In the genomic region with DNA sequence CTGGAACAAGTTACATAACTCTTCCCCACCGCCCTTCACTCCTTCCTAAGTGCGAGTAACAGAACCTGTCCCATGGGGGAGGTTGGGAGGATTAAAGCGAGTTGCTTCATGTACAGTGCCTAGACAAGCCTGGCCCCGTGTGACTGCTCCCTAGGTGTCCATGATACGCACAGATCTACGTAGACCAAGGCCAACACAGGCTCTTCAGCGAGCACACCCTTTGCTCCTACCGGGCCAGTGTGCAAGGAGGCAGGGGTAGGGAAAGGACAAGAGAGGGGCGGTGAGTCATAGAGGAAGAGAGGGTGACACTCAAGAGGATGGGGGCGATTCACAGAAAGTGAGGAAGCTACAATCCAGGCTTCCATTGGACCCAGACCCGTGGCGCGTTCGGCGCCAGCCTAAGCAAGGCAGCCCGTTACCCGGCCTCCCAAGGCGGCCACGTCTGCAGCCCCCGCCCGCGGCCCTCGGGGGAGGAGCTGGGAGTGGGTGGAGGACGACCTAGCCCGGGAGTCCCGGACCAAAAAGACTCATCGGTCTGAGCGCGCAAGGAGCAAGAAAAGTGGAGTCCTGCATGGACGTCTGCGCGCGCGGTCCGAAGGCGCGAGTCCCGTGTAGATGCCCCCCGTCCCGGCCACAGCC, we compare ENCODE assay signal across 8 mouse cellular contexts. TPM values are rescaled to one million over a fixed set of nuclear protein-coding genes. Genes with fewer than 3 reads are reported as not detected.
DNase-seq lines count a peak whose midpoint lies in the region; ATAC-seq and TF ChIP-seq lines count a peak whose summit lies in the region.

No protein-coding gene starts in this region.

- H3K9ac ChIP-seq in lung, postnatal 0 days (replicated peaks; ENCODE audit: low read depth), result peak overlapping the region; percentile 78

- peak overlapping the region; percentile 85 for H3K27ac ChIP-seq in layer of hippocampus, adult 2 months
- peak overlapping the region; percentile 92 for H3K27ac ChIP-seq in lung, postnatal 0 days (ENCODE audit: low read length)

- peak overlapping the region; percentile 62 for H3K4me3 ChIP-seq in layer of hippocampus, adult 2 months
- H3K4me3 ChIP-seq in lung, postnatal 0 days (ENCODE audit: low read depth, low read length), result peak overlapping the region; percentile 86

- no peaks in the 10 kb centered on the region for H3K27me3 ChIP-seq in lung, postnatal 0 days (replicated peaks; ENCODE audit: insufficient read depth, low read length)

- TF ChIP-seq EP300 in lung, postnatal 0 days (IDR thresholded peaks at IDR 0.05), result no peak

- 2% methylated on average over 35 of the region's 40 CpGs for WGBS in lung, postnatal 0 days

- peaks cover 5% of the 10 kb centered on the region; the same call in 1 of the 2 replicates for H3K4me1 ChIP-seq in lung, postnatal 0 days (ENCODE audit: insufficient read depth, low read depth, low read length)

- ATAC-seq in common myeloid progenitor, adult 5-6 weeks (replicated peaks; ENCODE audit: low read depth, poor library complexity, severe bottlenecking), result peak; percentile 27
- peak; percentile 75 for ATAC-seq in granulocyte monocyte progenitor cell, adult 5-6 weeks (replicated peaks; ENCODE audit: poor library complexity, severe bottlenecking)
- ATAC-seq in lung, postnatal 0 days, result peak; percentile 75

- DNase-seq in layer of hippocampus, adult 2 months (ENCODE audit: low spot score in 2 of 2), result no peak
- no peak for DNase-seq in layer of hippocampus, adult 11-12 months (ENCODE audit: low spot score)
- DNase-seq in kidney, adult 18-20 months, result peak; percentile 56
- DNase-seq in lung, postnatal 0 days (ENCODE audit: low spot score), result peak; percentile 67
- DNase-seq in ovary, postnatal 36 days (ENCODE audit: low spot score), result peak; percentile 69
- no peak for DNase-seq in right cerebral cortex, postnatal 36 days (ENCODE audit: low spot score in 2 of 2)

- TF ChIP-seq CTCF in layer of hippocampus, adult 2 months (conservative IDR thresholded peaks at IDR 0.05), result no peak
- no peak for TF ChIP-seq CTCF in lung, postnatal 0 days (IDR thresholded peaks at IDR 0.05)

- no peaks in the 10 kb centered on the region for H3K9me3 ChIP-seq in lung, postnatal 0 days (ENCODE audit: low read length)

- peak overlapping the region; percentile 87 for H3K4me2 ChIP-seq in lung, postnatal 0 days (replicated peaks; ENCODE audit: low read depth, low read length)

- no peaks in the 10 kb centered on the region for H3K36me3 ChIP-seq in lung, postnatal 0 days (ENCODE audit: insufficient read depth, low read length)

RNA-seq across cellular contexts. Expression of a gene that starts 0.5 kb away (rescaled TPM):
- total RNA-seq in layer of hippocampus, adult 2 months (2021), result 10 to 100 TPM; 19.4 to 26.6 TPM
- total RNA-seq in common myeloid progenitor, adult 5-6 weeks (2017), result 1.9 and 8.1 TPM in 2 replicates
- 4.7 and 7.8 TPM in 2 replicates for total RNA-seq in granulocyte monocyte progenitor cell, adult 5-6 weeks (2014; fragmentation: Nextera tagmentation)
- 1.6 and 6.8 TPM in 2 replicates for total RNA-seq in granulocyte monocyte progenitor cell, adult 5-6 weeks (2017)
- polyA plus RNA-seq in lung, postnatal 0 days (2015; fragmentation: Nextera tagmentation; extraction: Ambion mirVana), result 29.2 and 33.9 TPM in 2 replicates

RNA-seq across cellular contexts. Expression of a gene that starts 13.8 kb away (rescaled TPM):
- total RNA-seq in layer of hippocampus, adult 2 months (2021), result not detected
- total RNA-seq in common myeloid progenitor, adult 5-6 weeks (2017), result not detected in 2 replicates
- not detected in 2 replicates for total RNA-seq in granulocyte monocyte progenitor cell, adult 5-6 weeks (2014; fragmentation: Nextera tagmentation)
- not detected in 2 replicates for total RNA-seq in granulocyte monocyte progenitor cell, adult 5-6 weeks (2017)
- 0.13 TPM in 1 of 2 replicates, not detected in the other for polyA plus RNA-seq in lung, postnatal 0 days (2015; fragmentation: Nextera tagmentation; extraction: Ambion mirVana)

RNA-seq across cellular contexts. Expression of a gene that starts 22.2 kb away (rescaled TPM):
- total RNA-seq in layer of hippocampus, adult 2 months (2021), result 10 to 100 TPM; 37.6 to 40.6 TPM
- 0.32 and 1.4 TPM in 2 replicates for total RNA-seq in common myeloid progenitor, adult 5-6 weeks (2017)
- not detected in 2 replicates for total RNA-seq in granulocyte monocyte progenitor cell, adult 5-6 weeks (2014; fragmentation: Nextera tagmentation)
- total RNA-seq in granulocyte monocyte progenitor cell, adult 5-6 weeks (2017), result not detected in 2 replicates
- 0.63 and 0.74 TPM in 2 replicates for polyA plus RNA-seq in lung, postnatal 0 days (2015; fragmentation: Nextera tagmentation; extraction: Ambion mirVana)

RNA-seq across cellular contexts. Expression of a gene that starts 25.8 kb away (rescaled TPM):
- 10 to 100 TPM; 21.0 TPM for total RNA-seq in layer of hippocampus, adult 2 months (2021)
- 9.7 and 17.6 TPM in 2 replicates for total RNA-seq in common myeloid progenitor, adult 5-6 weeks (2017)
- 8.3 and 9.6 TPM in 2 replicates for total RNA-seq in granulocyte monocyte progenitor cell, adult 5-6 weeks (2014; fragmentation: Nextera tagmentation)
- 10.8 and 20.1 TPM in 2 replicates for total RNA-seq in granulocyte monocyte progenitor cell, adult 5-6 weeks (2017)
- polyA plus RNA-seq in lung, postnatal 0 days (2015; fragmentation: Nextera tagmentation; extraction: Ambion mirVana), result 7.4 and 8.8 TPM in 2 replicates

RNA-seq across cellular contexts. Expression of a gene that starts 27.1 kb away (rescaled TPM):
- total RNA-seq in layer of hippocampus, adult 2 months (2021), result 10 to 100 TPM; 53.0 to 61.6 TPM
- total RNA-seq in common myeloid progenitor, adult 5-6 weeks (2017), result 51.3 and 62.1 TPM in 2 replicates
- total RNA-seq in granulocyte monocyte progenitor cell, adult 5-6 weeks (2014; fragmentation: Nextera tagmentation), result 176 and 220 TPM in 2 replicates
- 71.7 and 92.7 TPM in 2 replicates for total RNA-seq in granulocyte monocyte progenitor cell, adult 5-6 weeks (2017)
- 75.9 and 77.2 TPM in 2 replicates for polyA plus RNA-seq in lung, postnatal 0 days (2015; fragmentation: Nextera tagmentation; extraction: Ambion mirVana)

Comparison
In these comparisons a context has a peak if more than half of its experiments do, and no peak if none do; other contexts are left out.
1. DNase-seq: peak in kidney, adult 18-20 months (single experiment), lung, postnatal 0 days (single experiment) and ovary, postnatal 36 days (single experiment); none in layer of hippocampus, adult 2 months (0 of 2), layer of hippocampus, adult 11-12 months (single experiment) and right cerebral cortex, postnatal 36 days (0 of 2).
2. RNA of a gene that starts 22.2 kb away (total RNA-seq): 37.6 to 40.6 TPM in layer of hippocampus, adult 2 months; 0.32 to 1.4 TPM in common myeloid progenitor, adult 5-6 weeks and not detected in granulocyte monocyte progenitor cell, adult 5-6 weeks; every median in the first group is over 10 times any median in the second.
3. Peak in every context shown above with its lines, with median percentiles within 50 percentile points of each other: ATAC-seq.